Mouse (Mus musculus): ENCODE data around the gene Rab24. TPM values are rescaled to one million over a fixed set of nuclear protein-coding genes. Genes with fewer than 3 reads are reported as not detected.

Rab24 gene
- polyA plus RNA-seq (2012; rRNA removed): 60.4 and 69.2 TPM in 2 replicates

GRCm38 (mm10) chr13:55321434-55322129 lies at the start of gene Rab24:
TSS of gene Rab24 (minus strand) at chr13:55321946.
- H3K4me1 ChIP-seq (ENCODE audit: control insufficient read depth, insufficient read depth, low read length): peaks cover 12% of the 10 kb centered on the region
- DNase-seq: peak; percentile 84
- H3K4me3 ChIP-seq (replicated peaks; ENCODE audit: extremely low read depth, low read depth, low read length): peak within 1 kb of the TSS; percentile 92
- WGBS: under 1% methylated on average over 73 of the region's 73 CpGs
- TF ChIP-seq CTCF (IDR thresholded peaks at IDR 0.05; ENCODE audit: insufficient read depth, low read length): no peak
- TF ChIP-seq POLR2A (IDR thresholded peaks at IDR 0.05; ENCODE audit: borderline replicate concordance, extremely low read depth, low read depth, low read length): peak; percentile 74; the same call in 1 of the 2 replicates

- no peak overlapping the region for H3K4me3 ChIP-seq (replicated peaks; ENCODE audit: extremely low read depth, low read depth, low read length)
- no peak for DNase-seq
- WGBS: 52% methylated on average over 8 of the region's 8 CpGs
- no peaks in the 10 kb centered on the region for H3K4me1 ChIP-seq (ENCODE audit: control insufficient read depth, insufficient read depth, low read length)
- TF ChIP-seq CTCF (IDR thresholded peaks at IDR 0.05; ENCODE audit: insufficient read depth, low read length) (no peak), POLR2A (IDR thresholded peaks at IDR 0.05; ENCODE audit: borderline replicate concordance, extremely low read depth, low read depth, low read length) (no peak)
Observed at GRCm38 (mm10) chr13:55371007-55371681, 49.4 kb upstream of the Rab24 start.

DNA sequence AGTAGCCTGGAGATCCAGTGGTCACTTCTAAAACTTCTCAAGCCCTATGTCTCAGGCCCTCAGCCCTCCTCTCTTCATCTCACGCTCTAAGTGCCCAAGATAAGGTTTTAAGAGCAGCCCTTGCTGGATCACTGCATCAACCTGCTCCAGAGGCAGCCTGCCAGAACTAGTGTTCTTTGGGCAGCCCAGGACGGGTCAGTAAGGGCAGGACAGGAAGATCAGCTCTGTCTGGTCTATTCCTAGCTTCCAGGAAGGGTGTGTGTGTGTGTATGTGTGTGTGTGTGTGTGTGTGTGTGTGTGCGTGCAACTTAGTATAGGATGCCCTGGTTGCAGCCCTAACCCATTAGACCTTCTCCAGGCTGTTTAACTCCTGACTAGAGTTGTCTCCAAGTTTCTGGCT lies 48.5 kb upstream of the Rab24 start:
- peak overlapping the region; percentile 35 for H3K4me3 ChIP-seq (replicated peaks; ENCODE audit: extremely low read depth, low read depth, low read length)
- H3K4me1 ChIP-seq (ENCODE audit: control insufficient read depth, insufficient read depth, low read length): no peaks in the 10 kb centered on the region
- no peak for DNase-seq
- TF ChIP-seq POLR2A (IDR thresholded peaks at IDR 0.05; ENCODE audit: borderline replicate concordance, extremely low read depth, low read depth, low read length) (no peak), CTCF (IDR thresholded peaks at IDR 0.05; ENCODE audit: insufficient read depth, low read length) (no peak)
- 23% methylated on average over 3 of the region's 3 CpGs for WGBS

GRCm38 (mm10) chr13:55369531-55370114 lies 47.9 kb upstream of the Rab24 start, which contains the start of gene Rgs14:
TSS of gene Rgs14 (plus strand) at chr13:55369732.
- Histone ChIP-seq H3K4me1 (ENCODE audit: control insufficient read depth, insufficient read depth, low read length) (no peaks in the 10 kb centered on the region), H3K4me3 (replicated peaks; ENCODE audit: extremely low read depth, low read depth, low read length) (peak within 1 kb of the TSS; percentile 35)
- peak; percentile 14 for DNase-seq
- TF ChIP-seq POLR2A (IDR thresholded peaks at IDR 0.05; ENCODE audit: borderline replicate concordance, extremely low read depth, low read depth, low read length) (no peak), CTCF (IDR thresholded peaks at IDR 0.05; ENCODE audit: insufficient read depth, low read length) (no peak)
- WGBS: 17% methylated on average over 13 of the region's 13 CpGs

DNA sequence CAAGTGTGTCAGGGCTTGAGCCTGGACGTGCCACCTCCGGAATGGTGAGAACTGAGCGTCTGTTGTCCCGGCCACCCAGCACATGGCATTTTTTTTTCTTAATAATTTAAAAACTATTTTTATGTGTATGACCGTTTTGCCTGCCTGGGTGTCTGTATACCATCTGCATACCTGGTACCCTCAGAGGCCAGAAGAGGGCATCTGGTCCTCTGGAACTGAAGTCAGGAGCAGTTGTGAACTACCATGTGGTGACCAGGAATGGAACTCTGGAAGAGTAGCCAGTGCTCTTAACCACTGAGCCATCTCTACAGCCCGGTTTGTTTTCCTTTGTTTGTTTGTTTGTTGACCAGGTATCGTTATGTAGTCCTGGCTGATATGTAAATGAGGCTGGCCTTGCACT lies 46.7 kb upstream of the Rab24 start:
- no peak for DNase-seq
- TF ChIP-seq POLR2A (IDR thresholded peaks at IDR 0.05; ENCODE audit: borderline replicate concordance, extremely low read depth, low read depth, low read length) (no peak), CTCF (IDR thresholded peaks at IDR 0.05; ENCODE audit: insufficient read depth, low read length) (no peak)
- WGBS: 66% methylated on average over 7 of the region's 7 CpGs
- Histone ChIP-seq H3K4me1 (ENCODE audit: control insufficient read depth, insufficient read depth, low read length) (no peaks in the 10 kb centered on the region), H3K4me3 (replicated peaks; ENCODE audit: extremely low read depth, low read depth, low read length) (no peak overlapping the region)

DNA sequence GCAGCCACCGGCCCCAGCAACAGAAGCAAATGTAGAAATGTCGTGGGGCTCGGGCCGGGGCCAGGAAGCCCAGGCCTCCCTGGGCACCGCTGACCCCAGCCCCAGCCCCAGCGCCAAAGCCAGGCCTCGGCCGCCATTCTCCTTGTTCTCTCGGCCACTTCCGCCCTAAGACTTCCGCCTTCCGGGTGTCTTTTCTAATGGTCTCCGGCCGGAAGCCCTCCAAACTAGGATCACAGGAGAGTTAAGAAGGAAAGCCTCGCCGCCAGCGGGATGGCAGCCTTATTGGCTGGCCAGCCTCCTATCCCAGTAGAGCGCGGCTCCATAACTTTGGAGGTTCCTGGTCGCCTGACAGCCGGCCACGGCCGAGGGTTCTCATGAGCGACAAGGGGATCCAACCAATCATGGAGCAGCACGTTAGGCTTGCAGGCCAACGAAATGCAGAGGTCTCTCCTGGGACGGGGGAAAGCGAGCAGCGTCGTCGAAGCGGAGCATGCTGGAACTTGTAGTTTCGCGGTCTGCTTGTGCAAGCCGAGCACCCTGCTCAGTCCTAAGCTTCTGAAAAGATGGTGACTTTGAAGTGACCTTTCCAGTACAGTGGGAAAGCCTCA lies 40.8 kb upstream of the Rab24 start, which contains the start of gene Lman2:
Gene Lman2 (minus strand): TSS at position 331 of the 608 bp plus-strand sequence.
- peak; percentile 96 for DNase-seq
- Histone ChIP-seq H3K4me1 (ENCODE audit: control insufficient read depth, insufficient read depth, low read length) (no peaks in the 10 kb centered on the region; the same call in 1 of the 2 replicates), H3K4me3 (replicated peaks; ENCODE audit: extremely low read depth, low read depth, low read length) (peak within 1 kb of the TSS; percentile 94)
- TF ChIP-seq POLR2A (IDR thresholded peaks at IDR 0.05; ENCODE audit: borderline replicate concordance, extremely low read depth, low read depth, low read length): peak; percentile 65; the same call in 1 of the 2 replicates
- TF ChIP-seq CTCF (IDR thresholded peaks at IDR 0.05; ENCODE audit: insufficient read depth, low read length): no peak
- WGBS: under 1% methylated on average over 35 of the region's 35 CpGs

GRCm38 (mm10) chr13:55361974-55362452 lies 40.3 kb upstream of the Rab24 start:
- no peak for DNase-seq
- WGBS: under 1% methylated on average over 32 of the region's 32 CpGs
- H3K4me3 ChIP-seq (replicated peaks; ENCODE audit: extremely low read depth, low read depth, low read length): peak overlapping the region; percentile 94
- no peaks in the 10 kb centered on the region; the same call in 1 of the 2 replicates for H3K4me1 ChIP-seq (ENCODE audit: control insufficient read depth, insufficient read depth, low read length)
- no peak for TF ChIP-seq CTCF (IDR thresholded peaks at IDR 0.05; ENCODE audit: insufficient read depth, low read length)
- no peak for TF ChIP-seq POLR2A (IDR thresholded peaks at IDR 0.05; ENCODE audit: borderline replicate concordance, extremely low read depth, low read depth, low read length)

- Histone ChIP-seq H3K4me1 (ENCODE audit: control insufficient read depth, insufficient read depth, low read length) (no peaks in the 10 kb centered on the region; the same call in 1 of the 2 replicates), H3K4me3 (replicated peaks; ENCODE audit: extremely low read depth, low read depth, low read length) (no peak overlapping the region)
- DNase-seq: no peak
- no peak for TF ChIP-seq POLR2A (IDR thresholded peaks at IDR 0.05; ENCODE audit: borderline replicate concordance, extremely low read depth, low read depth, low read length)
- no peak for TF ChIP-seq CTCF (IDR thresholded peaks at IDR 0.05; ENCODE audit: insufficient read depth, low read length)
Observed at GRCm38 (mm10) chr13:55361145-55361544, 39.4 kb upstream of the Rab24 start.

- TF ChIP-seq POLR2A (IDR thresholded peaks at IDR 0.05; ENCODE audit: borderline replicate concordance, extremely low read depth, low read depth, low read length) (no peak), CTCF (IDR thresholded peaks at IDR 0.05; ENCODE audit: insufficient read depth, low read length) (no peak)
- DNase-seq: no peak
- Histone ChIP-seq H3K4me3 (replicated peaks; ENCODE audit: extremely low read depth, low read depth, low read length) (no peak overlapping the region), H3K4me1 (ENCODE audit: control insufficient read depth, insufficient read depth, low read length) (no peaks in the 10 kb centered on the region)
- WGBS: 68% methylated on average over 11 of the region's 11 CpGs
Observed at GRCm38 (mm10) chr13:55346745-55347144, 25.0 kb upstream of the Rab24 start.

Measured in lung, adult 2 months (tissue).